Mouse (Mus musculus) erythroblast, embryonic 14.5 days (primary cell): ENCODE data around the gene Phf5a.

Experiments
- GATA1 ChIP-seq: IDR thresholded peaks from 2 replicates; pipeline ENCODE4 v1.6.1; 2012; ENCODE audit warnings: low read length, inconsistent platforms, mixed read lengths
- TAL1 ChIP-seq: IDR thresholded peaks from 3 replicates; pipeline ENCODE4 v1.6.1; 2012; ENCODE audit warnings: low read length, inconsistent platforms, mixed read lengths

DNA sequence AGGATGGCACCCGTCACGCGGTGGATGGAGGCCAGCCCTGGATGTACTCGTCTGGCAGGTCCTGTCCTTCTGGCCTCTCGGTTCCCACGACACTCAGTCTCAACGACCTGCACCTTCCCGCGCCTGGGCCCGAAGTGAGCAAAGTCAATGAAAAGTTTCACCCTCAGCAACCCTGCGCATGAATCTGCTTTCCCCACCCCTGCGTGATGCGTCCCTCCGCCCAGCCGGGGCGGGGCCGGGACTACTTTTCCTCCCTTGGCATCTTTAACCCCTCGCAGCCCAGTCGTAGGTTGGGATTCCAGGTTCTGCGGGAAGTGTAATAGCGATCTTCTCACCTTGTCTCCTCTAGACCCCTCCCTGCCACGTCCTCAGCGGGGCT lies 13.6 kb downstream of the Phf5a start:
- TF ChIP-seq TAL1 (no peak), GATA1 (no peak)
